Mouse (Mus musculus): ENCODE measurements around the gene Tifab.

DNA sequence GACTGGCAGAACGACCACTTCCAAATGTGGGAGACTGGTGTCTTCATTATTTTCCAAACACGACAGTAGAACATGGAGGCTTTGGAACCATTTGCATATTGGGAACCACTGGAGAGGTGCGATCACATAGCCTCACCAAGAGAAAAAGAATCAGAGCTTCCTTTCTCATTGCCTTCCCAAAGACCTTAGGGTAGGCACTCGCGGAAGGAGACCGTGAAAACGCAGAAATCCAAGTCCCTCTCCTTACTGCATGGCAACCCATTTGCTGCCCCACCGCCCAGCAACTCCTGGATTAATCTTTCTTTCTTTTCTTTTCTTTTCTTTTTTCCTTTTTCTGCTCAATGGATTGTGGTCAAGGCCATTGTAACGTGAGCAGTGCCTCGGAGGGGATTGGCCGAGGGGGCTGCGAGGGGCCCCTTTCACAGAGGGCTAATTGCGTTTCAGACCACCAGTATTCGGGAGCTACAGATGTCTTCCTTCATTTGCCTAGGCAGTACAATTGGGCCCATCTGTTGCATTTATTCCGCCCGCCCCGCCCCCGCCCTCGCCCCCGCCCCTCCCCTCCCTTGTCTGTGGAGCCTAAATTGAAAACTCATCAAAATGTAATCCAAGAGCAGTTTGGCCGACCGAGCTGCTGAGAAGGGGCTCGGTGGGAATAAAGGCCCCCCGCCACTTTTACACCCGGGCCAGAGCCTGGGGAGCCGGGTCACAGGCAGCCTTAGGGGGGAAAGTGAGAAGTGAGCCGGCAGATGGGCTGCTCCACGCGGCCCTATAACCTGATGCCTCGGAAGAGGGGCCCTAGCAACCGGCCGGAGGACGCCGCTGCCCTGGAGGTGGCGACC, 29.8 kb upstream of the Tifab start:
- TF ChIP-seq POLR2A (IDR thresholded peaks at IDR 0.05; ENCODE audit: control insufficient read depth, low read depth, low read length) (no peak), CTCF (IDR thresholded peaks at IDR 0.05; ENCODE audit: control insufficient read depth, insufficient read depth, insufficient replicate concordance, low read depth, low read length) (no peak)
